Mouse (Mus musculus) kidney, adult 18-20 months (tissue): Measurements from ENCODE around the gene Stambp.

Source experiments
- DNase-seq: peaks from one replicate; pipeline ENCODE4 v3.0.0; 2021

The Stambp gene

DNA sequence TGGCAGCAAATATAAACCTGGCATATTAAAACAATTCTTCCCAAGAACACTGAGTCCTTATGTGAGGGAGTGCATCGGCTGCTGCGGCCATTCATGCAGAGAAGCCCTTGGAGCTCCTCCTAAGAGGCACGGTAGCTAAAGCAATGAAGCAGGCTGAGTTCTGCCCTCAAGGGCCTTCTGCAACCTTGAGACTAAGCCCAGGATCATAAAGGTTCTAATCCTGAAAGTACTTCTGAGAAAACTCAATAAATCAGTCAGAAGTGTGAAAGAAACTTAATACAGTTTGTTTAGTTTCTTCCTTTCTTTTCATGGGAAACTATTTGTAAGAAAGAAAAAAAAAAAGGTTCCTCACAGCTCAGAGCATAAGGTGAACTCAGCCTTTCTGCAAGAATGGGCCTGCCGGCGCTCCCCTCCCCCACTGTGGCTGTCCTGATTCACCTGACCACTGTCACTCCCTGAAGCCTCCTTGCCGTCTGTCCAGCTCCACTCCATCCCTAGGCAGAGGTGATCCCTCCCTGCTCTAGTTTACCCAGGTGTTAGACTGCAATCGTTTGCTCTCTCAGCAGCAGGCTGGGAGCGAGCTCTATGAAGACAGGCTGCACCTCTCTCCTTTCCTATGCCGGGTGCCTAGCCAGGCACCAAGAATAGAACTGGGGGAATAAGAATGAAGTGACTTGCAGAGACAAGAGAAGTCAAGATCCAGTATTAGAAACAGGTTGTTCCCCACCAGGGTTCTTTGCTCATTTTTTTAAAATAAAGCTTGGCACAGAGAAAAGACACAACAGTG, 70.8 kb downstream of the Stambp start:
- no peak for DNase-seq

GRCm38 (mm10) chr6:83500462-83500861, 72.1 kb downstream of the Stambp start:
- DNase-seq, result no peak

DNA sequence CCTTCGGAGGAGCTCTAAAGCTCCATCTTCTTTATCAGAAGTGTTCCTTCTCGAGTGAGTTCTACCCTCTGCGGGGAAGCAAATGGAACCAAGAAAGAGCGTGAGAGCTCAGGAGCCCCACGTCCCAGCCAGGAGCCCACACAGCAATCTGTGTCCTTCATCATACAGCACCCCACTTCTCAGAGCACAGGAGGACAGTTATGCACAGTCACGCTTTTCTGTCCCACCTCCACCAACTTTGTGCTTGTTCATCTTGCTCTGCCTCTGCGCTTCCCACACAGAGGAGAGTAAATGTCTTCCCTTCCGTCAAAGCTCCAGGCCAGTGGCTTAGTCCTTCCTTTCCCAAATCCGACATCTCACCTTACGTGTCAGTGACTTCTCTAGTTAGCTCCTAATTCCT, 73.5 kb downstream of the Stambp start:
- DNase-seq, result no peak

- peak; percentile 47 for DNase-seq
Observed at GRCm38 (mm10) chr6:83496753-83497710, 75.5 kb downstream of the Stambp start.

DNA sequence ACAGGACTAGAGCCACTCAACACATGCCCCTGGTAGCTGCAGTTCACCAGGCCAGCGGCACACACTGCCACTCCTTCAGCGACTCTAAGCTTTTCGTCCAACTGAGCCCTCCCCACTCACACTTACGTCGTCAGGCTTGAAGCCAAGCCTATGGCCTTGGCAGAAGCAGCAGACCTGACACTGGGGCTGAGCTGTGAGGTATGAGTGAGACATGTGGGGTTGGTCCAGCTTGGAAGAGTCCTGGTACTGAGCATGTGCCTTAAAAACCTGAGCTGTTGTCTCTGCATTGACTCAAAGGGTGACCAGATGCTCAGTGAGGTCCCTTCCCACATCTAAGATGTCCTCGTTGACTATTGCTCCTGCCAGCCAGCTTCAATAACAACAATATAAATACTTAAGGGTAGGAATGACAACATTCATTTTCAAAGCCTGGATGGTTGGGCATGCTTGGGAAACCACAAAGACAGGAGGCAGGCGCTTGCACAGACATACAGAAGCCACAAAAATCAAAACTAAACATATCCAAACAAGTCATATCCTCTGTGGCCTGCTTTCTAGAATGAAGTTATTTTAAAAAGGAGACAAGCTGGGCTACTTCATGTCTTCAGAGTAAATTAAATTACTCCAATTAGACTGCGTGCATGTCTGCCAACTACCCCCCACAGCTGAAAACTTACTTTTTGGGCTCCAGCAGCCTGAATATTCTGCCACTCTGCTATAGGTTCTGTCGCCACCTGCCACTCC, 76.3 kb downstream of the Stambp start:
- no peak for DNase-seq
